Mouse (Mus musculus) liver, embryonic 11.5 days (tissue): ENCODE data around the gene Ap2a2. TPM values are rescaled to one million over a fixed set of nuclear protein-coding genes. Genes with fewer than 3 reads are reported as not detected.
"Not testable (repeated sequence)": the region's sequence is repeated elsewhere in the genome, so short reads cannot be mapped to it uniquely, and the experiment has no call there.

Experiments
- ATAC-seq: fragments of 200-750 bp; cut with Nextera tagmentation; replicated peaks from 2 replicates; pipeline ENCODE4 v1.8.0; 2017; ENCODE audit warnings: moderate number of reproducible peaks, mild to moderate bottlenecking, moderate TSS enrichment, moderate library complexity; ENCODE audit not compliant: low FRiP score
- DNase-seq: peaks from one replicate; pipeline ENCODE4 v3.0.0-alpha.2; 2017; ENCODE audit warnings: low spot score
- H3K27ac ChIP-seq: fragments of 300-500 bp; sonication (generic); 2 replicates; pipeline ENCODE4 v1.5.1; 2014; ENCODE audit warnings: mild to moderate bottlenecking, low read depth, low read length, control low read depth
- H3K27me3 ChIP-seq: fragments of 300-500 bp; sonication (generic); replicated peaks from 2 replicates; pipeline ENCODE4 v1.6.1; 2014; ENCODE audit warnings: low read length, mixed read lengths; ENCODE audit not compliant: control insufficient read depth, insufficient read depth
- H3K36me3 ChIP-seq: fragments of 300-500 bp; sonication (generic); 2 replicates; pipeline ENCODE4 v1.6.1; 2014; ENCODE audit warnings: mild to moderate bottlenecking, low read length, moderate library complexity, mixed read lengths; ENCODE audit not compliant: control insufficient read depth, insufficient read depth
- H3K4me1 ChIP-seq: fragments of 300-500 bp; sonication (generic); replicated peaks from 2 replicates; pipeline ENCODE4 v1.6.1; 2014; ENCODE audit warnings: low read length, mixed read lengths; ENCODE audit not compliant: control insufficient read depth, insufficient read depth
- H3K4me2 ChIP-seq: fragments of 300-500 bp; sonication (generic); 2 replicates; pipeline ENCODE4 v1.6.1; 2014; ENCODE audit warnings: mild to moderate bottlenecking, control low read depth, moderate library complexity
- H3K4me3 ChIP-seq: fragments of 300-500 bp; sonication (generic); 2 replicates; pipeline ENCODE4 v1.5.1; 2014; ENCODE audit warnings: low read depth, low read length, control low read depth
- H3K9ac ChIP-seq: fragments of 300-500 bp; sonication (generic); 2 replicates; pipeline ENCODE4 v1.6.1; 2014; ENCODE audit warnings: low read depth, low read length, control low read depth
- H3K9me3 ChIP-seq: fragments of 300-500 bp; sonication (generic); 2 replicates; pipeline ENCODE4 v1.6.1; 2016; ENCODE audit warnings: low read length, inconsistent platforms, mixed read lengths; ENCODE audit not compliant: control insufficient read depth
- WGBS: fragments of 180-500 bp; shearing (Covaris S2); extraction: QIAGEN DNeasy Blood & Tissue Kit; methylation state at CpG from one replicate; pipeline ENCODE4 v1.1.7; 2014; 5-methylcytosine and 5-hydroxymethylcytosine counted together
- polyA plus RNA-seq: library from polyadenylated mRNA; unstranded; fragments of >200 nt; fragmentation: Nextera tagmentation; extraction: Ambion mirVana; gene quantifications from 2 replicates; pipeline ENCODE4 v1.2.1, GENCODE M21; 2014

The Ap2a2 gene
- polyA plus RNA-seq, 1 experiment from 2014 or later: 94.4 TPM

DNA sequence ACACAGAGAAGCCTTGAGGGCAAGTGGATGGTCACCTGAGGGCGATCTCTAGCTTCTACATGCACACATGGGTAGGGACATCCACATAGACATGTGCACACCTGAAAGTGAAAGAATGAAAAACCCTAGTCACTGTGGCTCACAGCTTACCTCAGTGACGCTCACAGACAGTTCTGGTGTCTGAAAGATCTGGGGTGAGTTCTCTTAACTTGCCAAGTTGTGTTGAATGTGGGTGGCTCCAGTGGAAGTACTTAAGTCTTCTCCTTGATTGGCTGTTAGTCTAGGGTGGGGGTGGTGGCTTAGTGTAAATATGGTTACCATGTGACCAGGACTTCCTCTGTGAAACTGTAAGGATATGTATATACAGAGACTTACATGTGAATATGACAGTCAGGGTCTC is 17.0 kb downstream of the Ap2a2 start:
- no peaks in the 10 kb centered on the region for H3K27me3 ChIP-seq
- H3K9me3 ChIP-seq: no peaks in the 10 kb centered on the region
- ATAC-seq: no peak
- no peak overlapping the region for H3K4me3 ChIP-seq
- no peaks in the 10 kb centered on the region for H3K36me3 ChIP-seq
- DNase-seq: no peak
- peak overlapping the region; percentile 39; the same call in 1 of the 2 replicates for H3K27ac ChIP-seq
- H3K4me1 ChIP-seq: peaks cover 46% of the 10 kb centered on the region
- H3K9ac ChIP-seq: no peak overlapping the region
- H3K4me2 ChIP-seq: no peak overlapping the region
- WGBS: 80% methylated on average over 2 of the region's 2 CpGs

DNA sequence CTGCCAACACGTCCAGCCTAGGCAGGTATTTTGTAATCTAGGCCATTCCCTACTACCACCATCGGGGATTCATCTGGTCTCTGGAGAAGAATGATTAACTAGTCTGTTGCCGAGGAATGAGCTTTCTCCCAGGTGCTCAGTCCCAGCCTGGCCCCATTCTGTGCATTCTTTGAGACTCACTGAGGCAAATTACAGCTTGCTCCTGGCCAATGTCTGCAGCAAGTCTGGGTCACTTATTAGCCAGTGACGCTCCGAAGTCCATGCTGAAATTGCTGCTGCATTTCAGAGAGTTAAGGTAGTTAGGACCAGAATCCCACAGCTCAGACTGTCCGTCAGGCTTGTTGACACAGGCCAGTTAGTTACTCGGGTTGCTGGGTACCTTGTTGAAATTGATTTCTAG is 19.4 kb downstream of the Ap2a2 start:
- Histone ChIP-seq H3K36me3 (no peaks in the 10 kb centered on the region), H3K4me2 (no peak overlapping the region), H3K27me3 (no peaks in the 10 kb centered on the region), H3K9me3 (no peaks in the 10 kb centered on the region), H3K27ac (peak overlapping the region; percentile 59), H3K4me3 (no peak overlapping the region), H3K4me1 (peaks cover 57% of the 10 kb centered on the region), H3K9ac (no peak overlapping the region)
- 74% methylated on average over 7 of the region's 7 CpGs for WGBS
- ATAC-seq: no peak
- no peak for DNase-seq

DNA sequence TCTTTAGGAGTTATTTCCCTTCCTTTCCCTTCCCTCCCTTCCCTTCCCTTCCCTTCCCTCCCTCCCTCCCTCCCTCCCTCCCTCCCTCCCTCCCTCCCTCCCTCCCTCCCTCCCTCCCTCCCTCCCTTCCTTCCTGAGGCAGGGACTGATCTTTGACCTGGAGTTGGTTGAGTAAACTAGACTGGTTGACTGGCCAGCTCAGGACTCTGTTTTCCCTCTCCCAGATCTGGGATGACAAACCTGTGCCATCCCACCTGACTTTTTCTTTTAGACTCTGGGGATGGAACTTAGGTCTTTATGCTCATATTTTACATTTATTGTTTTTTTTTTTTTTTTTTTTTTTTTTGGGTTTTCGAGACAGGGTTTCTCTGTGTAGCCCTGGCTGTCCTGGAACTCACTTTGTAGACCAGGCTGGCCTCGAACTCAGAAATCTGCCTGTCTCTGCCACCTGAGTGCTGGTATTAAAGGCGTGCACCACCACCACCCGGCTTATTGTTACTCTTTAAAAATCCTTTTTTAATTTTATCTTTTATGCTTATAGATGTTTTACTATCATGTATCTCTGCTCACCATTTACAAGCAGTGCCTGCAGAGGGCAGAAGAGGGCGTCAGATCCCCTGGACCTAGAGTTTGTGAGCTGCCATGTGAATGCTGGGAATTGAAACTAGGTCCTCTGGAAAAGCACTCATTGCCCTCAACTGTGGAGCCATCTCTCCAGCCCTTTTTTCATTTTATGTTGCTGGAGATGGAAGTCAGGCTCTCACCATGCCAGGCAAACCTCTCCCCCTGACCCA is 22.3 kb downstream of the Ap2a2 start:
- Histone ChIP-seq H3K9ac (no peak overlapping the region), H3K9me3 (no peaks in the 10 kb centered on the region), H3K4me3 (no peak overlapping the region), H3K27me3 (no peaks in the 10 kb centered on the region), H3K27ac (peak overlapping the region; percentile 97), H3K4me1 (peaks cover 46% of the 10 kb centered on the region), H3K4me2 (peak overlapping the region; percentile 62), H3K36me3 (peaks cover 10% of the 10 kb centered on the region)
- WGBS: 87% methylated on average over 4 of the region's 5 CpGs
- DNase-seq (no peak), ATAC-seq (no peak)

DNA sequence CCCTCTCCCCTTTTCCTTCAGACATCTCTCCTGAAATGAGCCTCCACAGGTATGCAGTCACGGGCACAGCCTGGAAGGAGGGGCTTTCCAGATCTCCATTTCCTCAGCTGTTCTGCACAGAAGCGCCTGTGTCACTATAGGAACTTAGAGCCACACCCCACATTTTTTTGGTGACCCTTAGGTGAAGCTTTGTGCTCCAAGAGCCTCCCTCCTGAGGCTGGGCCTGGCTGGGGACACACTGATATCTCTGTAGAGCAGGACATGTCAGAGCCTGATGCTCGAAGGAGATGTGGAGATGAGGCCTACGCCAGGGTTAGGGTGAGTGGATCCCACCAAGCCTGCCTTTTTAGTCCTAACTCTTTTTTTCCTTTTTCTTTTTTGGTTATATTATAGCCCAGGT is 23.3 kb downstream of the Ap2a2 start:
- peak; percentile 40 for DNase-seq
- peaks cover 14% of the 10 kb centered on the region for H3K36me3 ChIP-seq
- H3K27ac ChIP-seq: peak overlapping the region; percentile 97
- H3K4me1 ChIP-seq: peaks cover 40% of the 10 kb centered on the region
- peak; percentile 99 for ATAC-seq
- peak overlapping the region; percentile 63 for H3K9ac ChIP-seq
- no peaks in the 10 kb centered on the region for H3K9me3 ChIP-seq
- peak overlapping the region; percentile 1; the same call in 1 of the 2 replicates for H3K4me3 ChIP-seq
- 47% methylated on average over 4 of the region's 4 CpGs for WGBS
- peak overlapping the region; percentile 62 for H3K4me2 ChIP-seq
- H3K27me3 ChIP-seq: no peaks in the 10 kb centered on the region

DNA sequence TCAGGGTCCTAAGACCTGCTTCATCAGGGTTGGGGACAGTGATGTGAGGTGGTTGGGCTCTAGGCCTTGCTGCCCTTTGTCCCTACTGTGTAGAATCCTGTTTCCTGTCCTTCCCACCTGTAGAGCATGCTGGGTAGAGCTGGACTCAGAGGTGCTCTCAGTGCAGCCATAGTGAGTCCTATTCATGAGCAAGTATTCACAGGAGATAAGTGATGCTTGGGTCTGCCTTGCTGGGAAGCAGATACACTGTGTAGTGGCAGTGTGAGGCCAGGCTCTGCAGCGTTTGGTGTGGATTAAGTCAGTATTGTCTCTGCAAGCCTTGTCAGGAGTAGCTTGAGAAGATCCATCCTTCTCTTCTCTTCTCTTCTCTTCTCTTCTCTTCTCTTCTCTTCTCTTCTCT is 23.9 kb downstream of the Ap2a2 start:
- WGBS: 58% methylated on average over 1 of the region's 1 CpGs
- Histone ChIP-seq H3K9me3 (no peaks in the 10 kb centered on the region), H3K4me1 (peaks cover 36% of the 10 kb centered on the region), H3K27me3 (no peaks in the 10 kb centered on the region), H3K27ac (peak overlapping the region; percentile 97), H3K4me3 (0 out of 2 replicates have a peak overlapping the region, but pooled peaks have one; percentile 3), H3K9ac (peak overlapping the region; percentile 63), H3K4me2 (peak overlapping the region; percentile 62), H3K36me3 (peaks cover 14% of the 10 kb centered on the region)
- no peak for DNase-seq
- peak; percentile 72 for ATAC-seq

DNA sequence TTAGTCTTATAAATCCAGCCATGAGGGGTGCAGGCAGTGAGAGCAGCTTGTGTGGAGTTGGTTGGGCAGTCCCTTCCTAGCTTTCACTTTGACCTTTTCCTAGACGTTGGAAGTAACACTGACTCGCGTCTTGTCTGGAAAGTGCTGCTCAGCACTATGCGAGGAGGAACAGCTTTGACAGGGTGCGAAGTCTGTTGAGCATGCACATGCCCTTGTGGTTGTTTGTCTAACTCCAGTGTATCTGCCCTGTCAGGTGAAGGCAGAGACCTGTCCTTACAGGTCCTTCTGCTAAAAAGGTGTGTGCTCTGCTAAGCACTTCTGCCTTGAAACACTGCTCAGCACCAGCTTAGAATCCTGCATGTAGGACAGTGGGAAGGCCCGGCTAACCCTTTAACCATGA is 26.9 kb downstream of the Ap2a2 start:
- WGBS: 85% methylated on average over 6 of the region's 6 CpGs

DNA sequence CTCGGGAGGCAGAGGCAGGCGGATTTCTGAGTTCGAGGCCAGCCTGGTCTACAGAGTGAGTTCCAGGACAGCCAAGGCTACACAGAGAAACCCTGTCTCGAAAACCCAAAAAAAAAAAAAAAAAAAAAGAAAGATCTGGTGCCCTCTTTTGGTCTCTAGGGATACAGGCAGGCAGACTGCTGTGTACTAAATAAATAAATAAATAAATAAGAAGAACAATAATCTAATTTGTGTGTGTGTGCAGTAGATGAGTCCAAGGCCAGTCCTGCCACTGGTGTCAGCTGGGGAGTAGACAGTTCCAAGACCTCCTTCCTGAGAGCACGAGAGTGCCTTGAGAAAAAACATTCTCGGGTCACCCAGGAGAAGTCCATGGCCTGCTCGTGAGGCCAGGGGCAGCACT is 28.3 kb downstream of the Ap2a2 start:
- H3K9ac ChIP-seq, H3K4me3 ChIP-seq, ATAC-seq, H3K4me2 ChIP-seq, H3K9me3 ChIP-seq, DNase-seq, H3K27me3 ChIP-seq, H3K27ac ChIP-seq: not testable (repeated sequence)
- 94% methylated on average over 5 of the region's 7 CpGs for WGBS
- peaks cover 18% of the 10 kb centered on the region for H3K4me1 ChIP-seq
- peaks cover 24% of the 10 kb centered on the region for H3K36me3 ChIP-seq

More for the DNA sequence above, 26.9 kb downstream of the Ap2a2 start:
- no peaks in the 10 kb centered on the region for H3K9me3 ChIP-seq
- peaks cover 19% of the 10 kb centered on the region for H3K36me3 ChIP-seq
- H3K27me3 ChIP-seq: no peaks in the 10 kb centered on the region
- no peak overlapping the region for H3K4me2 ChIP-seq
- H3K27ac ChIP-seq: no peak overlapping the region; the same call in 1 of the 2 replicates
- DNase-seq: no peak
- H3K4me1 ChIP-seq: peaks cover 26% of the 10 kb centered on the region
- ATAC-seq: no peak
- H3K4me3 ChIP-seq: no peak overlapping the region
- no peak overlapping the region for H3K9ac ChIP-seq

DNA sequence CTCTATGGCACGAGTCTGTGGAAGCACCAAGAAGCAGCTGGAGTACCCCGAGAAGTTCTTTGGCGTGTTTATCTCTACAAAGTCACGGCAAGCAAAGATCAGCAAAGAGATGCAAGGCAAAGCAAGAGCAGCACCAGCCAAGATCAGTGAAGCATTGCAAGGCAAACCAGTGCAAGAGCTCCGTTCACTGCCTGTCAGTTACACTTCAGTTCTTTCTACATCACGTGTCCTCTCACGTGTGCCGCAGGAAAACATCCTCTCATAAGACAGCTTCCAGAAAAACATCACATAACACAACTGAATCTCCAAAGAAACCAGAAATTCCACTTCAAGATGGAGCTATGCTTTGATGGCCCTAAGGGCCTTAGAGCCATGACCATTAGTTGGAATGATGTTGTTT is 29.0 kb downstream of the Ap2a2 start:
- 89% methylated on average over 8 of the region's 8 CpGs for WGBS
- H3K36me3 ChIP-seq: peaks cover 26% of the 10 kb centered on the region
- peaks cover 13% of the 10 kb centered on the region for H3K4me1 ChIP-seq
- H3K27me3 ChIP-seq: no peaks in the 10 kb centered on the region
- H3K9ac ChIP-seq: no peak overlapping the region
- no peaks in the 10 kb centered on the region for H3K9me3 ChIP-seq
- H3K4me3 ChIP-seq: no peak overlapping the region
- H3K4me2 ChIP-seq: no peak overlapping the region
- ATAC-seq (no peak), DNase-seq (no peak)
- H3K27ac ChIP-seq: no peak overlapping the region

DNA sequence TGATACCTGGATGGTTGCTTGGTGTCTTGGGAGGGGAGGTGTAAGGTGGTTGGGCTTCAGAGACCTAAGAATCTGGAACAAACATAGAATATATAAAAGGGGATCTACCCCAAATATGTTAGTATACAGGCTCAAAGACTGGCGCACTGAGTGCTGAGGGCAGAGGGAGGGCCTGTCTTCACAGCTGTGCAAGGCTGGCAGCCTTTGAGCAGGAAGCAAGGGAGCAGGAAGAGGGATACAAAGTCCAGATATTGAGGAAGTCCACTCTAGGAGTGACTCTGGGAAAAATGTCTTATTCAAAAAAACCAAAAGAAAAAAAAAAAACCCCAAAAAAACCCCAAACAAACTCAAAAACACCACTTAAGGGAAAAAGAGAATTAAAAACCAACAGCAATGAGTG is 30.1 kb downstream of the Ap2a2 start:
- DNase-seq (no peak), ATAC-seq (no peak)
- WGBS: 83% methylated on average over 1 of the region's 1 CpGs
- H3K27ac ChIP-seq: no peak overlapping the region
- no peaks in the 10 kb centered on the region for H3K27me3 ChIP-seq
- H3K36me3 ChIP-seq: peaks cover 28% of the 10 kb centered on the region
- no peak overlapping the region for H3K4me2 ChIP-seq
- H3K9ac ChIP-seq: no peak overlapping the region
- peaks cover 9% of the 10 kb centered on the region for H3K4me1 ChIP-seq
- H3K4me3 ChIP-seq: no peak overlapping the region
- H3K9me3 ChIP-seq: no peaks in the 10 kb centered on the region
